Mouse (Mus musculus) gastrocnemius, postnatal 4 days (tissue): ENCODE measurements around the gene 4933428G20Rik. TPM values are rescaled to one million over a fixed set of nuclear protein-coding genes. Genes with fewer than 3 reads are reported as not detected.

Experiments used
- DNase-seq, 2 experiments: peaks; one replicate each; pipeline ENCODE4 v3.0.0; 2021 to 2022; ENCODE audit warnings: low spot score in 2 of 2, mixed read lengths in 2 of 2
- total RNA-seq, 2 experiments: library from RNA; stranded (reverse); gene quantifications; 2 replicates each; pipeline ENCODE4 v1.2.3; 2021

Gene 4933428G20Rik
- total RNA-seq, 2 experiments from 2014 or later: not detected

DNA sequence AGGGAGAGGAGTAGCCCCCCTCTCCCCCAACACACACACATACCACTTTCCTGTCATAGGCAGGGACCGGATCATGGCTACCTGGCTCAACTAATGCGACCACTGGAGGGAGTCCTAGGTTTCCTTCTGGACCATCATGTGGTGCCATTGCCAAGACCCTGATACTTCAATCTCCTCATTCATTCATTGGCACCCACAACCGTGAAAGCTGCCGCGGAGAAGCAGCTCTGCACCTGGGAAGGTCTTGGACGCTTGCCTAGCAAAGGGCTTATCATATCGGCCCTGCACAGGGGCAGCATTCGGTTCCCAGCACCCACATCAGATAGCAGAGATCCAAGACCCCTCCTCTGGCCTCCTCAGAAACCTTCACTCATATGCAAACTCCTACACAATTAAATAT is 6.2 kb upstream of the 4933428G20Rik start:
- no peak for DNase-seq

DNA sequence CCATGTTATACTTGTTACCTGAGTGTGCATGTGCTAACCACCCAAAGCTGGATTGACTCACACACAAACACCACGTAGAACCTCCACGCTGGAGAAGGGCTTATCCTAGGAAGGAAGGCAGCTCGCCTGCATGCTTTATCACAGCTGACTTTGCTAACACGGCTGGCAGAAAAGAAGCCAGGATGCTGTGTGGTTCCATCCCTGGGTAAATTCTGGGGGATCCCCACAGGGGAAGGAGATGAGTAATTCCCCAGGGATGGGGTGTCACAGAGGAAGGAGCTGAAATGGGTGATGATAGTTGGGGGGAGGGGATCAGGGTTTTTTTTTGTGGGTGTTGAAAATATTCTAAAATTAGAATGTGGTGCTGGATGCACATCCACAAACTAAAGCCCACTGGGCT is 5.6 kb upstream of the 4933428G20Rik start:
- DNase-seq: no peak

DNA sequence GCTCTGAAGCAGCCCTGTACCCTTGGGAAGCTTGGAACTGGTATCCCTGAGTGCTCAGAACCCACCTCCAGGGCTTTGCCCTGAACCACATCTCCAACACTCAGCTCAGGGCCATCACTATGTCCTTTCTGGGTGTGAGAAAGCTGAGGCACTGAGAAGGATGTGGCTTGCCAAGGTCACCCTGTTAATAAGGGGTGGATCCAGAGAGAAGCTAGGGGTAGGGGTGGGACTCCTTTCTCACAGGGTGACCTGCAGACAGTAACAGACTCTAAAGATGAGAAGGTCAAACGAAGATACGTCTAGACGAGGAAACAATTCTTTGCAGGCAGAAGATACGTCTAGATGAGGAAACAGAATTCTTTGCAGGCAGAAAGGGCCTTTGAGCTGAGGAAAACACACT is 2.7 kb upstream of the 4933428G20Rik start:
- DNase-seq: no peak

DNA sequence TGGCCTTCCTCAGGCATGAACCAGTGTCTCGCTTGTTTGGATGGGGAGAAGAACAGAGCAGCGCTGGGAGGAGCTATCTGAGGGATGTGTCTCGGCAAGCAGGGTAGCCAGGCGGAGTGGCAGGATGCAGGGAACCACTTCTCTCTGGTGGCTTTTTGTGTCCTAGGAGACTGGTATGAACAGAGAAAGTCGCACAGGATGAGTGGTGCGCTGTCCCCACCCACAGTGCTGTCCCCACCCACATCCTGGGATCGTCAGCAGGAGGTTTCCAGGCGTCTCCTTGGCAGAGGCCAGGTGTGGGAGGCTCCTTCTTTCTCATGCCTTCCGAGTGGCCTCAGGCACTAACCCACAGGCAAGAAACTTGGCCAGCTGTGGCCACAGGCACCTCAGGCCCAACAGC is 2.2 kb upstream of the 4933428G20Rik start:
- DNase-seq: no peak

DNA sequence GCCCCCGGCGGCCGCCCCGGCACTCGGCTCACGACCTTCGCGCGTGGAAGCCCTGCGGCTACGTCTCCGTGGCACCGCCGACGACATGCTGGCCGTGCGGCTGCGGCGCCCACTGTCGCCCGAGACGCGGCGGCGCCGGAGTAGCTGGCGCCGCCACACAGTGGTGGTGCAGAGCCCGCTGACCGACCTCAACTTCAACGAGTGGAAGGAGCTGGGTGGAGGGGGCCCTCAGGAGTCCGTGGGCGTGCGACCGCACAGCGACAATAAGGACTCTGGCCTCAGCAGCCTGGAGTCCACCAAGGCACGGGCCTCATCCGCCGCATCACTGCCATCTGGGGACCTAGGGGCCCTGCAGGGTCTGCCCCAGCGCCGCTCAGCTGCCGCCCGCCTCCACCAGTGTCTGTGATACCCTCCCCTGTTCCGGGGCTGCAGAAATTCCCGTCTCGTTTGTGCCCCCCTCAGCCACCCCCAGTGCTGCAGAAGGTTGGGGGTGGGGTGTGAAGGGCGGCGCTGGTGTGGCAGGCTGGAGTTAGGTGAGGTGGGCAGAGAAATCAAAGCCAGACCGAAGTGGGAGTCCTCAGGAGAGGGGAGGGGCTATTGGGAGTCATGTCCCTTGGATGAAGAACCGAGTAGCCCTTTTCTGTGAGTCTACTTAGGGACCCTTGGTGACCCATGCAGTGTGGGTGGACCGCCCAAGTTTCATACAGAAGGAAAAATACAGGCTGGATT is 744 bp upstream of the 4933428G20Rik start:
- no peak for DNase-seq

DNA sequence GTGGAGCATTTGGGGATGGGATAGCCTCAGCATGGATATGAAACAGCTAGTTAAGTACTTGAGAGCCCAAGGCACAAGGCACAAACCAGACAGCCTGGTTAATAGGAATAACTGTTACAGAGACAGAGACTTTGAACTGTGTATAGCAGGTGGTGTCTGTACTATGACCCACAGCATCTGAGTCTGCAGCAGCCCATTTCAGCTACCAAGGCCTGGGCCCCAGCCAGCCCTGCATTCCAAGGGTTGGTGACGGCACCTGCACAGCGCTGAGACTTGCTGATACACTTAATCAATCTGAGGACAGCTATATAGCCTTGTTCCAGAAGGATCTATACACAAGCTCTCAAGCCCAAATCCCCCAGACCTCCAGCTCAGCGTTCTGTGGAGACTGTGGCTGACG is 2.6 kb downstream of the 4933428G20Rik start:
- no peak for DNase-seq

DNA sequence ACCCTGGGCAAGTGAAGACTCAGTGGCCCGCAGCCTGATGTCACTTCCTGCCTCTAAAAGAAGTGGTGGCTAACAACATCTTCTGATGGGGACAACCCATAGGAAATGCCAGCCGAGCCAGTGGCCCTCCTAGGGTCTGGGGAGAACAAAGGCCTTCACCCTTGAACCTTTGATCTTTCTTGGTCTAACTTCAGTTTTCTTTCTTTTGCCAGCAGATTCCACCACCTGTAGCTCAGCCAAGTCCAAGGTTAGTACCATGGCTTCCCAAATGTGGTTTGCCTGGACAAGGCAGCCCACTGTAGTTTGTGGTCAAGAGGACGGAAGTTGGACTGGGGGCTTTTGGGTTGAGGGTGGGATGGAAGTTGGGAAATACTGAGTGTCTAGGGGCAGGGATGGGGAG is 7.3 kb downstream of the 4933428G20Rik start:
- no peak for DNase-seq

DNA sequence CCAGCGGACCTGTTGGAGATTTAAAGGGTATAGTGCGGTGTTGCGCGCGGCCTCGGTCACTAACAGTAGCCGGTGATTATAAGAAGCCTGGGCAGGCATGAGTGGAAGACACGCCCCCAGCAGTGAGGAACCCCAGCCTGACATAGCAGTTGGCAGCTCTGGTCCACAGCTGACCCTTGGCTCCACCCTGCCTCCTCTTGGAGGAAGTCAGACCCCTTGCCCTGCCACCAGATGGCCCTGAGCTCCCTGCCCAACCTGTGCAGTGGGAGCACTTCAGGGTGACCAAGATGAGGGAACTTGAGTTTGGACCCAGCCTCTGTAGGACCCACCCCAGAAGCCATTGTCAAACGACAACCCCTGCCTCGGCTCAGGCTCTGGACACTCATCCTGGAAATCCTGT is 8.5 kb downstream of the 4933428G20Rik start:
- DNase-seq: no peak

DNA sequence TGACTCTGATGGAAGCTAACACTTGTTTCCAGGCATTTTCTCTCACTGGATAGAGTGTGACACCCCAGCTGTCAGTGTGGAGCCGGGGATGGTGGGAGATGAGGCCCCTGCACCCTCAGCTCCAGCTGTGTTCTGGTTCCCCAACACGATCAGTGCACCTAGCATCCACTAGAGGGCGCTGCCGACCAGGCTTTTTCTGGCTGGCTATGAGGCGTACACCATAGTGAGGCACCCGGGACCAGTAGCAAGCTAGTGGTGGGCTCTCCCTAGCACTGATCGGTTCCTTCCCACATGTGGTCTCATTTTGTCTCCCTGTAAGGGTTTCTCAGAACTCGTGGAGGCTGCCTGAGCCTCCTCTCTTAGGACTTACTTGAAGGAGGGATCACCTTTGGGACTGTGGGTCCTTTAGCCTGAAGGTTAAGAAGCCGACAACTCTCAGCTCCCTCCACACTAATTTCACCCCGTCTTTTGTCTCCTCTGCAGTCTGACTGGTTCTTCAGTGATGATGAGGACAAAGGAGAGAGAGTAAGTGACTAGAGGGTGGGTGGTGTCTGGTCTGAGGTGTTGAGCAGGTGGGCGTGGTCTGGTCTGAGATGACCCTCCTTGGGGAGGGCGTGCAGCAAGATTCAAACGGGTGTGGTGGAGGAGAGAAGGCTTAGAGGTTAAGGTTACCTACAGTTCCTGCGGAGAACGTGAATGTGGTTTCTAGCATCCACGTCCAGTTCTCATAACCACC is 10.4 kb downstream of the 4933428G20Rik start:
- peak; percentile 66 to 70 for DNase-seq

DNA sequence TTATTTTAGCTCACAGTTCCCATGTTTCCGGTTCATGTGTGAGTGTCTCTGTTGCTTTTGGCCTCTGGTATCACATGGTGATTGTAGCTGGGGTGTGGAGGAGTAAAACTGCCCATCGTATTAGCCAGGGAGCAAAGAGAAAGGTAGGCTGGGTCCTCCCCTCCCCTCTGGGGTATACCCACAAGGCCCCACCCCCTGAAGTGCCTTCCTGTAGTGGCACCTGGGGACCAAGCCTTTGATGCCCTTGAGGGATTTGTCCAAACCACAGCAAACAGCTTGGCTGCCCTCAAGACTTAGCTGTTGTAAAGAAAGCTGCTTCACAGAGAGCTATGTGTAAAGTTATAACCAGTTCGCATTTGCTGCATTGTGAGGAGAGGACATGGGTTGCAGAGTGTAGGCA is 12.5 kb downstream of the 4933428G20Rik start:
- DNase-seq: no peak

DNA sequence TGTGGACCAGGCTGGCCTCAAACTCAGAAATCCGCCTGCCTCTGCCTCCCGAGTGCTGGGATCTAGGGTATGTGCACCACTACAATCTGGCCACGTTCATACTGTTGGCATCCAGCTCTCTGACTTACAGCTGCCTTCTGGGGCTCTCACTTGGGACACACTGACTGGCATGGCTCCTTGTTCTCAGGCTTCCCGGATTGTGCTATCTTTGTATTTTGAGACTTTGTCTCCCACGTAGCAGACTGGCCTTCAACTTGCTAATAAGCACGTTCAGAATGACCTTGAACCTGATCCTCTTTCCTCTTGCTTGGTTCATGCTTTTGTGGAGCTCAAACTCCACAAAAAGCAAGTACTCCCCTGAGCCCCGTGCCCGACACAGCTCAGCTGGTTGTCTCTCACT is 14.5 kb downstream of the 4933428G20Rik start:
- DNase-seq: no peak

DNA sequence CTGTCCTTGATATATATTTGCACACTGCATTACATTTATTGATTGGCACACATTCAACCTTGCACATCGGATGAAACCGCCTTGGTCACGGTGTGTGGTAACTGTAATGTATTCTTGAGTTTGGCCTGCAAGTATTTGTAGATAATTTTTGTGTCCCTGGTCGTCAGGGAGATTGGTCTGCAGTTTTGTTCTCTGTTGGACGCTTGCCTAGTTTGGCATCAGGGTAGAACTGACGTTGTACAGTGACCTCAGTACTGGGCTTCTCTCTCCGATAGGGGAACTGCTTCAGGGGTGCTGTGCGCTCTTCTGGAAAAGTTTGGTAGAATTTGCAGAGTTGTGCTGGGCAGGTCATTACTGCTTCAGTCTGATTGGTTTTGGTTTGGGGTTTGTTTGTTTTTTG is 20.3 kb downstream of the 4933428G20Rik start:
- no peak for DNase-seq

DNA sequence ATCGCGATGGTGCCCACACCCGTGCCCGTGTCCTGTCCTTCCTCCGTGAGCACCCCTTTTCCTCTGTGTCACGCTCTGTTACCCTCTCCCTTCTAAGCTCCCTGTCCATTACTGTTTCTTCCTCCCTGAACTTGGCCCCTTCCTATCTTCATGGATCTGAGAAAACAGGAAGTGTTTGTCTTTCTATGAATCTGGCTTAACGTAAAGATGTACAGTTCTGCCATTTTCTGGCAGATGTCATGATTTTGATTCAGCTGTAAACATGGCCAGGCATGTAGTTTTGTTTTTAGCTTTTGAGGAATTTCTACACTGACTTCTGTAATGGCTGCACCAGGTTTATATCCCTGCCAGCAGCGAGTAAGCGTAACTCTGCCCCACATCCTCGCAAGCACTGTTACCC is 21.1 kb downstream of the 4933428G20Rik start:
- DNase-seq: no peak

DNA sequence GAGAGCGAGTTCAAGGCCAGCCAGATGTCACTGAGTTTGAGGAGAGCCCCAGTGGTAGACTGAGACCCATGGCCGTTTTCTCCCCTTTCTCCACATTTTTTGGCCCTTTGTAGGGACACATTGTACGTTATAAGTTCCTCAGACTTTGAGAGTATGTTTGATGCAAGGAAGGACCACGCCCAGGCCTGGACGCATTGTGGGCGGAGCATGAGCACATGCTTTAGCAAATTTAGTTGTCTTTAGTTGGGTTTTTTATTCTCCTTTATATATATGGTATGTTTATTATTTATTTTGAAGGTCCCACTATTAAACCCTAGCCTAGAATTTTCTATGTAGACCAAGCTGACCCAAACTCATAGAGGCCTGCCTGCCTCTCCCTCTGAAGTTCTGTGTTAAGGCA is 21.8 kb downstream of the 4933428G20Rik start:
- no peak for DNase-seq

DNA sequence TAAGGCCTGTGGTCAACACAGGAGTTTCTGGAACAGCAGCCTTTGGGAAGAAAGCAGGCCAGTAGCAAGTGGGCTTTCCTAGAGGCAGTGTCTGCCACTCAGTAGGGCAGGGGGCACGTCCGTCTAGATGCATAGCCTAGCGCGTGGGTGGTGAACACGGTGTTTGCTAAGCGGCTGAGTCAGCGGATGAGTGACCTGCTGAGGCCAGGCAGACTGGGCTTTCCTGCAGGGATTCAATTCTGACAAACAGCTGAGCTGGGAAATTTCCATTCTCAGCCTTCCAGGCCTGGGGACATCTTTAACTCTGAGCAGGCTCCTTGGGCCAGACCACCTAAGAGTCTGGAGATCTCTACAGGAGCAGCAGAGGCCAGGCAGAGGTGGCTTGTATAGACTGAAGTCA is 22.7 kb downstream of the 4933428G20Rik start:
- no peak for DNase-seq

DNA sequence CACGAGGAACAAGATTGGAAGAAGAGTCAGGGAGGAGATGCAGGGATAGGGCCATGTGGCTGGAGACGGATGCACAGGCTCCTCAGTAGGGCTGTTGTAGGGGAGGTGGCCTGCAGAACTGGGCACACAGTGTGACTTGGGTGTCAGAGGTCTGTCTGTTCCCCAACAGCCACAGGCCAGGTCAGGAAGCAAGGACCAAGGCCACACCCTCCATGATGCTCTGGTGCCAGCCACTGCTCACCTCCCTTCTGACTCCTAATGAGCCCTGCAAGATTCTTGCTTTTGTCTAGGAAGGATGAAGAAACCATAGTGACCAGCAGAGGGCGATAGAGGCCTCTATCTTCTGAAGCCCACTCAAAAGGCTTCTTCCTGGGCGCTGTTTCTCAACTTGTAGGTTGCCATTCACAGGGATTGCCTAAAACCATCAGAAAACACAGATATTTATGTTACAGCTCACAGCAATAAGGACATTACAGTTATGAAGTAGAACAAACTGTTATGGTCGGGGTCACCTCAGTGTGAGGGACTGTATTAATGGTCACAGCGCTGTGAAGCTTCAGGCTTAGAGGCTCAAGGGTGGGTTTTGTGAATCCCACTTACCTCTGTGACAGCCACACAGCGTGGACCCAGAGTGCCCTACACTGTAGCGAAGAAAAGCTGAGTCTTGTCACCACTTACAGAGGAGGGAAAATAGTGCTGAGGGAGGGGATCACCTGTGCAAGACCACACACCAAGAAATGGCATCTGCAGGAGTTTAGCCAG is 23.6 kb downstream of the 4933428G20Rik start:
- DNase-seq: peak in 1 of 2 experiments; percentile 69

DNA sequence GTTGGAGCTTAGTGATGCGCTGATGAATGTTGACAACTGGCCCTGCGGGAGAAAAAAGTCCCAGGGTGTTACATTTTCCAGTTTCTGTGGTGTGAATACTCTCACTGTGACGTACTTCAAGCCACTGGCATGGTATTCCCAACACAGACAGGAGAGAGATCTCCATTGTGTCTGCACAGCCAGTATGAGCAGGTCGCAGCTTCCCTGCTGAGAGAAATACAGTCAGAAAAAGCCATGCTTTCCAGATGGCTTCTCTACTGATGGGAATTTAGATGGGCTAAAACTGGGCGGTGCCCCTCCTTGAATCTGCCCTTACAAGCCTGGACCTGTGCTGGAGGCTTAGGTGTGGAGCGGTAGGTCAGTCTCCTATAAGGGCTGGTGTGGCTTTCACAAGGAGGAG is 28.9 kb downstream of the 4933428G20Rik start:
- DNase-seq: no peak

DNA sequence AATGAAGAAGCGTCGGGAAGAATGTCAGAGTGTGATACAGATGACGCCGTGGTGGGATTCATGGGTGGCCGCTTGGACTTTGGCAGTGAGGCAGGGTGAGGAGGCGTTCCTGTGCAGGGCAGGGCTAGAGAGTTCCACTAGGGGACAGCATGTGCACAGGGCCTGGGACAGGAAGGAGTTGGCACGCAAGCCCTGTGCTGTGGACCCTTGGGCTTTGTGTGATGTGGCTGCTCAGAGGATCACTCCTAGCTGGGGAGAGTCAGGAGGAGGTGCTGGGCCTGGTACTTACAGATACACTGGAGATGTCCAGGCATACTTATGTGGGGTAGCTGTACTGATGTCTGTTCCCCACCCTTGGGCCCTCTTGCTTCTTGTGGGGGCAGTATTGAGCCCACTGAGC is 30.3 kb downstream of the 4933428G20Rik start:
- DNase-seq: no peak

DNA sequence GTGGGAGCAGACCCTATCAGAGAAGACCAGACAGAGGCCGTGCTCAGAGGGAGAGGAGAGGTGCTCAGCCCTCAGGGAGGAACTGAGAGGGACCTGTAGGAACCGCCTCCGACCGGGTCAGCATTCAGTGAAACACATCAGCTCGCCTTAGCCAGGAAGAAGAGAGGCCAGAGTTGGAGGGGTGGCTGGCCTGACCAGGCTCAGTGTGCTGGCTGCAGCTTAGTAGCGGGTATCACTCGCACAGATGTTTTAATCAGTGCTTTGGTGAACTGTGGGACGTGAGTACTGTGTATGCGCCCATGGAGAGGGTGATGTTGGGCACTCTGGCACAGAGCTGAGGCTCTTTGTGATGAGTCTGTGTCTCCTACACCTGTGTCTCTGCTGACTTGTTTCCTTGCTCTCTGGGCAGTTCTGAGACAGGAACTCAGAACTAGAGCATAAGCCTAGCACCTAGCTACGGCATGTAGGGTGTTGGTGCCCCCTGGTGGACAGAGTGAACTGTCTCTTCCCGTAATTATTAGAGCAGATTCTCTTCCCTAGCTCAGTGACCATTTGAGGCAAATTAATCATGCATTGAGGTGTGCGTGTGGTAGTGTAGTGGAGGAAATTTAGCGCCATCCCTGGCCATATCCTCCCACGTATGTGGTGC is 31.4 kb downstream of the 4933428G20Rik start:
- peak; percentile 79 to 89 for DNase-seq

DNA sequence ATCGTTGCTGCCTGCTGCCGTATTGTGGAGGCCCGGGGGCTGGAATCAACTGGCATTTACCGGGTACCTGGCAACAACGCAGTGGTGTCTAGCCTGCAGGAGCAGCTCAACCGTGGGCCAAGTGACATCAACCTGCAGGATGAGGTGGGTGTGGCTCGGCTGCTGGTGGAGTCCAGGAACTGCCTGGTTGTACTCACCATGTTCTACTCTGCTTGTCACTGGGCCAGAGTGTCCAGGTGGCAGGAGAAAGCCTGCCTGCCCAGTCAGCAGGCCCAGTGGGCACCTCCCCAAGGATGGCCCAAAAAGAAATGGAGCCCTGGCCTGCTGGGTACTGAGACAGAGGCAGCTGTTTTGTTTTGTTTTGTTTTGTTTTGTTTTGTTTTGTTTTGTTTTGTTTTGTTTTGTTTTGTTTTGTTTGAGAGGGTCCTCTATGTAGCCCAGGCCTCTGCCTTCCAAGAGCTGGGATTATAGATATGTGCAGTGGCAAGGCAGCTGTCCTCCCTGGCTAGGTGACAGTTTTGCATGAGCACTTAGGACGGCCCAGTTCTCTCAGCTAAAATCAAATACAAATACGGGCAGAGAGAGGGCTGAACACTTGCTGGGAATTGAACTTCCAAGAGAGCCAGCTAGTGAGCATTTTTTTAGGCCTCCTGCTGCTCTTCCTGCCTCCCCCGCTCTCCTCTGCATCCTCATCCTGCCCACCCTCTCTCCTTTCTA is 33.5 kb downstream of the 4933428G20Rik start:
- no peak for DNase-seq

DNA sequence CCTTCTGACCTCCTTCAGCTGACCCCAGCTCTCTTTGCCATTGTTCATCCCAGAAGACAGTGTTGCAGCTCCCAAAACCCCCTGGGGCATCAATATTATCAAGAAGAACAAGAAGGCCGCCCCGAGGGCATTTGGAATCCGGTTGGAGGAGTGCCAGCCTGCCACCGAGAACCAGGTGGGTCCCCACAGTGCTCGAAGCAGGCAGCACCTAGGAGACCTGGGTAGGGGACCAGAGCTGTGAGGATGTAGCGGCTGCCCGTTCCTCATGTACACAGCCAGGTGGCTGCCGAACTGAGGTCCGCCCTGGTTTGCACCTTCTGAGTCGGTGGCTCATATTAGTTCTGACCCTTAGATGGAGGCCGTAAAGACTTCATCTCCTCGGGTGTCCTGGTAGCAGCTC is 34.2 kb downstream of the 4933428G20Rik start:
- no peak for DNase-seq
